Mouse (Mus musculus): ENCODE measurements around the gene Rgs8. TPM values are rescaled to one million over a fixed set of nuclear protein-coding genes. Genes with fewer than 3 reads are reported as not detected.

The Rgs8 gene
- polyA plus RNA-seq, 1 experiment from 2014 or later, result 0.27 TPM

- H3K4me3 ChIP-seq (ENCODE audit: low read depth, low read length), result no peak overlapping the region
- no peak overlapping the region for H3K9ac ChIP-seq (ENCODE audit: low read depth, low read length)
- WGBS (ENCODE audit: insufficient replicate concordance), result 74% methylated on average over 10 of the region's 10 CpGs
- ATAC-seq (replicated peaks; ENCODE audit: insufficient number of reproducible peaks, low FRiP score, low TSS enrichment), result no peak
- peaks cover 4% of the 10 kb centered on the region; the same call in 1 of the 2 replicates for H3K27me3 ChIP-seq (ENCODE audit: control insufficient read depth, insufficient read depth, low read length)
- H3K4me1 ChIP-seq (ENCODE audit: control insufficient read depth, insufficient read depth, low read length), result 0 out of 2 replicates have a peak, but pooled peaks cover 4% of the 10 kb centered on the region
- no peaks in the 10 kb centered on the region for H3K9me3 ChIP-seq (replicated peaks; ENCODE audit: control insufficient read depth, low read length)
- H3K27ac ChIP-seq (ENCODE audit: low read depth, low read length), result no peak overlapping the region
- H3K36me3 ChIP-seq (ENCODE audit: control insufficient read depth, insufficient read depth, low read length), result no peaks in the 10 kb centered on the region
- no peak overlapping the region for H3K4me2 ChIP-seq
These were observed 26.3 kb downstream of the Rgs8 start for GRCm38 (mm10) chr1:153679147-153679546.

- no peak overlapping the region for H3K27ac ChIP-seq (ENCODE audit: low read depth, low read length)
- WGBS (ENCODE audit: insufficient replicate concordance), result 60% methylated on average over 3 of the region's 3 CpGs
- no peak overlapping the region for H3K9ac ChIP-seq (ENCODE audit: low read depth, low read length)
- no peaks in the 10 kb centered on the region for H3K9me3 ChIP-seq (replicated peaks; ENCODE audit: control insufficient read depth, low read length)
- no peak overlapping the region for H3K4me3 ChIP-seq (ENCODE audit: low read depth, low read length)
- ATAC-seq (replicated peaks; ENCODE audit: insufficient number of reproducible peaks, low FRiP score, low TSS enrichment), result no peak
- no peaks in the 10 kb centered on the region for H3K36me3 ChIP-seq (ENCODE audit: control insufficient read depth, insufficient read depth, low read length)
- H3K4me1 ChIP-seq (ENCODE audit: control insufficient read depth, insufficient read depth, low read length), result 0 out of 2 replicates have a peak, but pooled peaks cover 4% of the 10 kb centered on the region
- peaks cover 4% of the 10 kb centered on the region; the same call in 1 of the 2 replicates for H3K27me3 ChIP-seq (ENCODE audit: control insufficient read depth, insufficient read depth, low read length)
- H3K4me2 ChIP-seq, result no peak overlapping the region
These were observed 26.8 kb downstream of the Rgs8 start for GRCm38 (mm10) chr1:153679653-153680052.

GRCm38 (mm10) chr1:153680363-153680762 is 27.5 kb downstream of the Rgs8 start:
- Histone ChIP-seq H3K4me1 (ENCODE audit: control insufficient read depth, insufficient read depth, low read length) (0 out of 2 replicates have a peak, but pooled peaks cover 4% of the 10 kb centered on the region), H3K36me3 (ENCODE audit: control insufficient read depth, insufficient read depth, low read length) (no peaks in the 10 kb centered on the region), H3K27me3 (ENCODE audit: control insufficient read depth, insufficient read depth, low read length) (peaks cover 4% of the 10 kb centered on the region; the same call in 1 of the 2 replicates), H3K9ac (ENCODE audit: low read depth, low read length) (no peak overlapping the region), H3K27ac (ENCODE audit: low read depth, low read length) (no peak overlapping the region), H3K4me2 (no peak overlapping the region), H3K4me3 (ENCODE audit: low read depth, low read length) (no peak overlapping the region), H3K9me3 (replicated peaks; ENCODE audit: control insufficient read depth, low read length) (no peaks in the 10 kb centered on the region)
- ATAC-seq (replicated peaks; ENCODE audit: insufficient number of reproducible peaks, low FRiP score, low TSS enrichment), result no peak
- WGBS (ENCODE audit: insufficient replicate concordance), result 56% methylated on average over 6 of the region's 6 CpGs

GRCm38 (mm10) chr1:153681036-153681435 is 28.2 kb downstream of the Rgs8 start:
- Histone ChIP-seq H3K9ac (ENCODE audit: low read depth, low read length) (no peak overlapping the region), H3K27me3 (ENCODE audit: control insufficient read depth, insufficient read depth, low read length) (peaks cover 4% of the 10 kb centered on the region; the same call in 1 of the 2 replicates), H3K4me3 (ENCODE audit: low read depth, low read length) (no peak overlapping the region), H3K36me3 (ENCODE audit: control insufficient read depth, insufficient read depth, low read length) (no peaks in the 10 kb centered on the region), H3K4me2 (no peak overlapping the region), H3K4me1 (ENCODE audit: control insufficient read depth, insufficient read depth, low read length) (0 out of 2 replicates have a peak, but pooled peaks cover 4% of the 10 kb centered on the region), H3K27ac (ENCODE audit: low read depth, low read length) (no peak overlapping the region), H3K9me3 (replicated peaks; ENCODE audit: control insufficient read depth, low read length) (no peaks in the 10 kb centered on the region)
- ATAC-seq (replicated peaks; ENCODE audit: insufficient number of reproducible peaks, low FRiP score, low TSS enrichment), result no peak
- 82% methylated on average over 2 of the region's 2 CpGs for WGBS (ENCODE audit: insufficient replicate concordance)

GRCm38 (mm10) chr1:153683190-153683589 is 30.4 kb downstream of the Rgs8 start:
- Histone ChIP-seq H3K36me3 (ENCODE audit: control insufficient read depth, insufficient read depth, low read length) (no peaks in the 10 kb centered on the region), H3K4me3 (ENCODE audit: low read depth, low read length) (no peak overlapping the region), H3K4me2 (no peak overlapping the region), H3K4me1 (ENCODE audit: control insufficient read depth, insufficient read depth, low read length) (0 out of 2 replicates have a peak, but pooled peaks cover 4% of the 10 kb centered on the region), H3K9ac (ENCODE audit: low read depth, low read length) (no peak overlapping the region), H3K9me3 (replicated peaks; ENCODE audit: control insufficient read depth, low read length) (no peaks in the 10 kb centered on the region), H3K27ac (ENCODE audit: low read depth, low read length) (no peak overlapping the region), H3K27me3 (ENCODE audit: control insufficient read depth, insufficient read depth, low read length) (no peaks in the 10 kb centered on the region)
- ATAC-seq (replicated peaks; ENCODE audit: insufficient number of reproducible peaks, low FRiP score, low TSS enrichment), result no peak
- 61% methylated on average over 11 of the region's 11 CpGs for WGBS (ENCODE audit: insufficient replicate concordance)

- H3K27ac ChIP-seq (ENCODE audit: low read depth, low read length), result no peak overlapping the region
- 69% methylated on average over 3 of the region's 3 CpGs for WGBS (ENCODE audit: insufficient replicate concordance)
These were observed 32.8 kb downstream of the Rgs8 start for GRCm38 (mm10) chr1:153685630-153686029.

GRCm38 (mm10) chr1:153692526-153692925 is 39.7 kb downstream of the Rgs8 start:
- Histone ChIP-seq H3K9ac (ENCODE audit: low read depth, low read length) (no peak overlapping the region), H3K27me3 (ENCODE audit: control insufficient read depth, insufficient read depth, low read length) (no peaks in the 10 kb centered on the region), H3K4me2 (no peak overlapping the region), H3K36me3 (ENCODE audit: control insufficient read depth, insufficient read depth, low read length) (no peaks in the 10 kb centered on the region), H3K27ac (ENCODE audit: low read depth, low read length) (no peak overlapping the region), H3K4me3 (ENCODE audit: low read depth, low read length) (no peak overlapping the region), H3K9me3 (replicated peaks; ENCODE audit: control insufficient read depth, low read length) (no peaks in the 10 kb centered on the region), H3K4me1 (ENCODE audit: control insufficient read depth, insufficient read depth, low read length) (no peaks in the 10 kb centered on the region)
- no peak for ATAC-seq (replicated peaks; ENCODE audit: insufficient number of reproducible peaks, low FRiP score, low TSS enrichment)
- 67% methylated on average over 6 of the region's 6 CpGs for WGBS (ENCODE audit: insufficient replicate concordance)

More at GRCm38 (mm10) chr1:153685630-153686029, 32.8 kb downstream of the Rgs8 start:
- H3K9ac ChIP-seq (ENCODE audit: low read depth, low read length), result no peak overlapping the region
- no peaks in the 10 kb centered on the region for H3K36me3 ChIP-seq (ENCODE audit: control insufficient read depth, insufficient read depth, low read length)
- no peak overlapping the region for H3K4me2 ChIP-seq
- no peaks in the 10 kb centered on the region for H3K27me3 ChIP-seq (ENCODE audit: control insufficient read depth, insufficient read depth, low read length)
- no peak overlapping the region for H3K4me3 ChIP-seq (ENCODE audit: low read depth, low read length)
- H3K9me3 ChIP-seq (replicated peaks; ENCODE audit: control insufficient read depth, low read length), result no peaks in the 10 kb centered on the region
- H3K4me1 ChIP-seq (ENCODE audit: control insufficient read depth, insufficient read depth, low read length), result 0 out of 2 replicates have a peak, but pooled peaks cover 4% of the 10 kb centered on the region
- no peak for ATAC-seq (replicated peaks; ENCODE audit: insufficient number of reproducible peaks, low FRiP score, low TSS enrichment)

GRCm38 (mm10) chr1:153694372-153695120 is 41.7 kb downstream of the Rgs8 start:
- no peak for ATAC-seq (replicated peaks; ENCODE audit: insufficient number of reproducible peaks, low FRiP score, low TSS enrichment)
- Histone ChIP-seq H3K36me3 (ENCODE audit: control insufficient read depth, insufficient read depth, low read length) (no peaks in the 10 kb centered on the region), H3K9me3 (replicated peaks; ENCODE audit: control insufficient read depth, low read length) (no peaks in the 10 kb centered on the region), H3K4me3 (ENCODE audit: low read depth, low read length) (no peak overlapping the region), H3K4me1 (ENCODE audit: control insufficient read depth, insufficient read depth, low read length) (no peaks in the 10 kb centered on the region), H3K27ac (ENCODE audit: low read depth, low read length) (no peak overlapping the region), H3K27me3 (ENCODE audit: control insufficient read depth, insufficient read depth, low read length) (no peaks in the 10 kb centered on the region), H3K9ac (ENCODE audit: low read depth, low read length) (no peak overlapping the region), H3K4me2 (no peak overlapping the region)
- 89% methylated on average over 6 of the region's 6 CpGs for WGBS (ENCODE audit: insufficient replicate concordance)

GRCm38 (mm10) chr1:153695398-153695797 is 42.6 kb downstream of the Rgs8 start:
- H3K4me3 ChIP-seq (ENCODE audit: low read depth, low read length), result no peak overlapping the region
- no peaks in the 10 kb centered on the region for H3K27me3 ChIP-seq (ENCODE audit: control insufficient read depth, insufficient read depth, low read length)
- H3K36me3 ChIP-seq (ENCODE audit: control insufficient read depth, insufficient read depth, low read length), result no peaks in the 10 kb centered on the region
- no peak overlapping the region for H3K27ac ChIP-seq (ENCODE audit: low read depth, low read length)
- no peak overlapping the region for H3K4me2 ChIP-seq
- H3K9ac ChIP-seq (ENCODE audit: low read depth, low read length), result no peak overlapping the region
- WGBS (ENCODE audit: insufficient replicate concordance), result 81% methylated on average over 10 of the region's 10 CpGs
- no peaks in the 10 kb centered on the region for H3K4me1 ChIP-seq (ENCODE audit: control insufficient read depth, insufficient read depth, low read length)
- H3K9me3 ChIP-seq (replicated peaks; ENCODE audit: control insufficient read depth, low read length), result no peaks in the 10 kb centered on the region
- ATAC-seq (replicated peaks; ENCODE audit: insufficient number of reproducible peaks, low FRiP score, low TSS enrichment), result no peak
